Mouse (Mus musculus): ENCODE measurements around the gene Tcstv3. TPM values are rescaled to one million over a fixed set of nuclear protein-coding genes. Genes with fewer than 3 reads are reported as not detected.

Tcstv3 gene
- polyA plus RNA-seq, 1 experiment: not detected

GRCm38 (mm10) chr13:120320183-120320582, 3.5 kb downstream of the Tcstv3 start:
- H3K36me3 ChIP-seq (ENCODE audit: control insufficient read depth, insufficient read depth, low read length): no peaks in the 10 kb centered on the region
- TF ChIP-seq CTCF (IDR thresholded peaks at IDR 0.05; ENCODE audit: extremely low read depth, insufficient read length, insufficient replicate concordance, low read depth, low read length): no peak
- no peak overlapping the region for H3K4me3 ChIP-seq (ENCODE audit: low read depth, low read length)
- no peaks in the 10 kb centered on the region for H3K4me1 ChIP-seq (ENCODE audit: control insufficient read depth, insufficient read depth, insufficient read length, low read length)
- 64% methylated on average over 3 of the region's 3 CpGs for WGBS
- H3K27ac ChIP-seq (ENCODE audit: insufficient read depth, low read depth, low read length): no peak overlapping the region
- no peaks in the 10 kb centered on the region for H3K27me3 ChIP-seq (ENCODE audit: control insufficient read depth, insufficient read depth, low read length)

GRCm38 (mm10) chr13:120320721-120321120, 4.0 kb downstream of the Tcstv3 start:
- Histone ChIP-seq H3K4me3 (ENCODE audit: low read depth, low read length) (no peak overlapping the region), H3K27ac (ENCODE audit: insufficient read depth, low read depth, low read length) (no peak overlapping the region), H3K27me3 (ENCODE audit: control insufficient read depth, insufficient read depth, low read length) (no peaks in the 10 kb centered on the region), H3K4me1 (ENCODE audit: control insufficient read depth, insufficient read depth, insufficient read length, low read length) (no peaks in the 10 kb centered on the region), H3K36me3 (ENCODE audit: control insufficient read depth, insufficient read depth, low read length) (no peaks in the 10 kb centered on the region)
- 86% methylated on average over 1 of the region's 1 CpGs for WGBS
- no peak for TF ChIP-seq POLR2A (IDR thresholded peaks at IDR 0.05; ENCODE audit: low read depth, low read length)
- no peak for TF ChIP-seq CTCF (IDR thresholded peaks at IDR 0.05; ENCODE audit: extremely low read depth, insufficient read length, insufficient replicate concordance, low read depth, low read length)

Other genes with a start within 250 kb of the Tcstv3 start
- not detected in 2 replicates for gene Gm20767, start 176.6 kb upstream of the Tcstv3 start, polyA plus RNA-seq (2012; rRNA removed)
- not detected in 2 replicates for gene Gm21818, start 144.4 kb upstream of the Tcstv3 start, polyA plus RNA-seq (2012; rRNA removed)
- gene Gm21762, start 100.9 kb upstream of the Tcstv3 start, polyA plus RNA-seq (2012; rRNA removed): 0.15 TPM in 1 of 2 replicates, not detected in the other
- not detected in 2 replicates for gene Gm21731, start 77.8 kb upstream of the Tcstv3 start, polyA plus RNA-seq (2012; rRNA removed)
- gene AF067061, start 53.8 kb upstream of the Tcstv3 start, polyA plus RNA-seq (2012; rRNA removed): not detected in 2 replicates
- gene BC147527, start 16.5 kb upstream of the Tcstv3 start, polyA plus RNA-seq (2012; rRNA removed): 0.18 and 0.46 TPM in 2 replicates

Data from small intestine, adult 2 months (tissue).